Mouse (Mus musculus): ENCODE data around the gene Tub. TPM values are rescaled to one million over a fixed set of nuclear protein-coding genes. Genes with fewer than 3 reads are reported as not detected.

The Tub gene
- total RNA-seq, 1 experiment from 2014 or later: 26.7 TPM

GRCm38 (mm10) chr7:109031331-109031730 lies 81.2 kb downstream of the Tub start:
- no peak for DNase-seq

- no peak for DNase-seq
Measured at GRCm38 (mm10) chr7:109032054-109032453, 81.9 kb downstream of the Tub start.

GRCm38 (mm10) chr7:109038121-109038735 lies 88.1 kb downstream of the Tub start:
- DNase-seq: no peak

GRCm38 (mm10) chr7:109038987-109039386 lies 88.8 kb downstream of the Tub start:
- DNase-seq: no peak

GRCm38 (mm10) chr7:109039445-109039844 lies 89.3 kb downstream of the Tub start:
- DNase-seq: no peak

- DNase-seq: no peak
Measured at GRCm38 (mm10) chr7:109045876-109046275, 95.7 kb downstream of the Tub start.

- no peak for DNase-seq
Measured at GRCm38 (mm10) chr7:109050831-109051230, 100.7 kb downstream of the Tub start.

- no peak for DNase-seq
Measured at GRCm38 (mm10) chr7:109059536-109059935, 109.4 kb downstream of the Tub start.

- no peak for DNase-seq
Measured at GRCm38 (mm10) chr7:109069641-109070040, 119.5 kb downstream of the Tub start.

GRCm38 (mm10) chr7:109072326-109072725 lies 122.2 kb downstream of the Tub start:
- DNase-seq: no peak

- DNase-seq: peak; percentile 84
Measured at GRCm38 (mm10) chr7:109082269-109083112, 132.4 kb downstream of the Tub start.

GRCm38 (mm10) chr7:109083113-109083812 lies 133.1 kb downstream of the Tub start, which contains the start of gene Ric3:
TSS of gene Ric3 (minus strand) at chr7:109083331.
- DNase-seq: peak; percentile 87

- no peak for DNase-seq
Measured at GRCm38 (mm10) chr7:109083813-109084184, 133.7 kb downstream of the Tub start.

Other genes with a start within 250 kb of the Tub start
- not detected in 2 replicates for gene Olfr512, start 237.0 kb upstream of the Tub start, total RNA-seq (2021)
- not detected in 2 replicates for gene Olfr513, start 199.4 kb upstream of the Tub start, total RNA-seq (2021)
- not detected in 2 replicates for gene Olfr514, start 124.3 kb upstream of the Tub start, total RNA-seq (2021)
- not detected in 2 replicates for gene Olfr516, start 99.8 kb upstream of the Tub start, total RNA-seq (2021)
- not detected in 2 replicates for gene Olfr517, start 78.0 kb upstream of the Tub start, total RNA-seq (2021)
- gene Olfr518, start 65.3 kb upstream of the Tub start, total RNA-seq (2021): not detected in 2 replicates
- gene Olfr519, start 55.9 kb upstream of the Tub start, total RNA-seq (2021): not detected in 2 replicates
- gene Nlrp10, start 20.2 kb upstream of the Tub start, total RNA-seq (2021): 0.41 TPM in 2 replicates
- 138 and 156 TPM in 2 replicates for gene Eif3f, start 15.9 kb upstream of the Tub start, total RNA-seq (2021)
- gene Ric3, start 133.0 kb downstream of the Tub start, total RNA-seq (2021): 20.2 and 21.0 TPM in 2 replicates
- gene Lmo1, start 224.9 kb downstream of the Tub start, total RNA-seq (2021): 7.4 and 10.2 TPM in 2 replicates

Measured in adrenal gland, postnatal 14 days (tissue).